ENCODE assay signal across 18 mouse cellular contexts in the genomic region with DNA sequence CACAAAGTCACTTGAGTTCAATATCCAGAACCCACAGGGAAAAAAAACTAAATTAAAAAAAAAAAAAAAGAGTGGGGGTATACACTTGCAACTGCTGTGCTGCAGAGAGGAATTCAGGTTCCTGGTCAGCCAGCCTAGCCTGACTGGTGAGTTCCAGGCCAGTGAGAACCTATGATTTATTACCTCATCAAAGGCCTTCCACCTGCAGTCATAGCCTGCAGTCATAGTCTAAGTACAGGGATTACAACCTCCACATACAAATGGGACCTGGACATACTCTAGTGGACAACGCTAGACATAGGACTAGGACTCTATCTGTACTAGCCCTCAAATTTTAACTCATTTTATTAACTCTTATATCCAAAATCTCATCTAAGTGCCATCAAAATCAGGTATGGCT.
"Had no signal": no experiment of that assay in that cellular context is flagged by ENCODE, and none has a peak within 500 bp of the region (broad histone marks: within the 10 kb centered on the region; RNA-seq: fewer than 3 reads in every experiment).

No protein-coding gene starts in this region.

- H3K27me3 ChIP-seq: liver, embryonic 13.5 days; midbrain, embryonic 13.5 days; neural tube, embryonic 13.5 days; stomach, embryonic 15.5 days had no signal

- H3K36me3 ChIP-seq: stomach, embryonic 15.5 days had no signal

- H3K9ac ChIP-seq: liver, embryonic 13.5 days; midbrain, embryonic 13.5 days; neural tube, embryonic 13.5 days; stomach, embryonic 15.5 days had no signal

- ATAC-seq: hindbrain, embryonic 16.5 days; intestine, postnatal 0 days; midbrain, embryonic 13.5 days; midbrain, embryonic 16.5 days had no signal

- H3K4me1 ChIP-seq: liver, embryonic 13.5 days; midbrain, embryonic 13.5 days; neural tube, embryonic 13.5 days; stomach, embryonic 15.5 days had no signal

- H3K9me3 ChIP-seq: liver, embryonic 13.5 days; midbrain, embryonic 13.5 days; neural tube, embryonic 13.5 days; stomach, embryonic 15.5 days had no signal

- H3K27ac ChIP-seq: layer of hippocampus, adult 2 months; left cerebral cortex, adult 2 months; liver, embryonic 13.5 days; midbrain, embryonic 13.5 days; neural tube, embryonic 13.5 days; stomach, embryonic 15.5 days had no signal

- DNase-seq: layer of hippocampus, adult 9-11 months; liver, embryonic 13.5 days; lung, adult 2 months; lung, postnatal 14 days; lung, postnatal 4 days; retina, postnatal 1 day; right cerebral cortex, postnatal 25 days; spleen, adult 18-20 months; thymus, postnatal 25 days had no signal

- H3K4me3 ChIP-seq: layer of hippocampus, adult 2 months; left cerebral cortex, adult 2 months; liver, embryonic 13.5 days; midbrain, embryonic 13.5 days; myocyte; neural tube, embryonic 13.5 days; stomach, embryonic 15.5 days had no signal

- H3K4me2 ChIP-seq: liver, embryonic 13.5 days; midbrain, embryonic 13.5 days; neural tube, embryonic 13.5 days; stomach, embryonic 15.5 days had no signal
